Mouse (Mus musculus): ENCODE results near the gene Klf9.
"Not testable (repeated sequence)": the region's sequence is repeated elsewhere in the genome, so short reads cannot be mapped to it uniquely, and the experiment has no call there.

Klf9 gene

DNA sequence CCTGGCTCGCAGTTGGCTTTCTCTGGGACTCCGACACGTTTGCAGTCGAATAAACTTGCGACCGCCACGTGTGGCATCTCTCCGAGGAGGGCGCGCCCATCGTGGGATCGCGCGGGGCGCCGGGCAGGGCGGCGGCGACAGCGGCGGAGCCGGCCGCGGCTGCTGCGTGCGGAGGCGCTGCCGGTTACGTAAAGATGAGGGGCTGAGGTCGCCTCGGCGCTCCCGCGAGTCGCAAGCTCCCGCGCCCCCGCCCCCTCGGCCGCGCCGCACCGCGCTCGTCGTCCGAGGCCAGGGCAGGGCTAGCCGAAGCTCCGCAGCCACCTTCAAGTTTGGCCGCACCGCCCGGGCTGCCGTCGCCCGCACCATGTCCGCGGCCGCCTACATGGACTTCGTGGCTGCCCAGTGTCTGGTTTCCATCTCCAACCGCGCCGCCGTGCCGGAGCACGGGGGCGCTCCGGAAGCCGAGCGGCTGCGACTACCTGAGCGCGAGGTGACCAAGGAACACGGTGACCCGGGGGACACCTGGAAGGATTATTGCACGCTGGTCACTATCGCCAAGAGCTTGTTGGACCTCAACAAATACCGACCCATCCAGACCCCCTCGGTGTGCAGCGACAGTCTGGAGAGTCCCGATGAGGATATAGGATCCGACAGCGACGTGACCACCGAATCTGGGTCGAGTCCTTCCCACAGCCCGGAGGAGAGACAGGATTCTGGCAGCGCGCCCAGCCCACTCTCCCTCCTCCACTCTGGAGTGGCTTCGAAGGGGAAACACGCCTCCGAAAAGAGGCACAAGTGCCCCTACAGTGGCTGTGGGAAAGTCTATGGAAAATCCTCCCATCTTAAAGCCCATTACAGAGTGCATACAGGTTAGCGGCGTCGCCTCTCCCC lies 610 bp downstream of the Klf9 start:
- peak; percentile 84 for DNase-seq

DNA sequence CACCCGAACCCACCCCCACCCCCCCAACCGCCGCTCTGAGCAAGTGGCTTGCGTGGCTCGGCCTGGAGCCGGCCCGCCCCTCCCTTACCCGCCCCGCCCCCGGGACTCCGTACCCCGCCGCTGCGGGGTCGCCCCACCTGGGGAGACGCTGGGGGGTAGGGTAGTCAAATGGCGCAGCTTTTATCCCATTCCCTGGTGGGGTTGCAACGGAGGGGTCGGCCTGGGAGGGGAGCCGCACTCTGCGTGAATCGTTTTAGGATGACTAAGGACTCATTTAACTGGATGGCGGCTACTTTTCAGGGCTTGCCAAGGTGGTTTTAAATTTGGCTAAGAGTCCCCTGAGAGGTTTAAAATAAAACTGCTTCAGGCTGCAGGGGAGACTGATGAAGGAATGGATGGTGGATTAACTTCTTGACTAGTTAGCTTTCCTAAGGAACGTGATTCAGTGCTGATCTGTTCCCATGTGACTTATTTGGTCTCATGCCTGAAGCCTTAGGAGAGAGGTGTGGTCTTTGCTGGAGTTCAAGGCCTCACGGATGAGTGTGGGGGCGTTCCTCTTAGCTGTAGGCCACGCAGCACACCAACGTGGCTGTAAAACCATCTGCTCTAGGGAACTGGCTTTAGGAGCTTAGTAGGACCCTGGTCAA lies 1.5 kb downstream of the Klf9 start:
- no peak for DNase-seq

- no peak for DNase-seq
Measured at GRCm38 (mm10) chr19:23143074-23143445, 2.0 kb downstream of the Klf9 start.

DNA sequence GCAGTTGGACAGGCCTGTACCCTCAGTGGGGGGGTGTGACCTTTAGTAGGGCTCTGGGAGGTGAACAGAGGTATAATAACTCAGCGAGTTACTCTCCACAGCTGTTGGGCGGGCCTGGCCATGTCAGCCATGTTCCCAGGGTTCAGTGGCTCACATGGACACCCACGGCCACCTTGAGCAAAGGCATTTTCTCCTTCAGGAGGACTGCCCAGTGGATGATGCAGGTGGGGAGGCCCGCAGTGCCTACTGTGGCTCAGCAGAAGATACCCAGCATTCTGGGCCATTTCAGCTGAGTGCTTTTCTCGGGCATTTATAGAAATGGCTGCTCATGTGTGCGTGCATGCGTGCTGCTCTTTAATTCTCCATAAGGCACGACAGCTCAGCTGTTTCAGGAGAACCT lies 2.5 kb downstream of the Klf9 start:
- DNase-seq, result no peak

GRCm38 (mm10) chr19:23144031-23144430 lies 3.0 kb downstream of the Klf9 start:
- no peak for DNase-seq

DNA sequence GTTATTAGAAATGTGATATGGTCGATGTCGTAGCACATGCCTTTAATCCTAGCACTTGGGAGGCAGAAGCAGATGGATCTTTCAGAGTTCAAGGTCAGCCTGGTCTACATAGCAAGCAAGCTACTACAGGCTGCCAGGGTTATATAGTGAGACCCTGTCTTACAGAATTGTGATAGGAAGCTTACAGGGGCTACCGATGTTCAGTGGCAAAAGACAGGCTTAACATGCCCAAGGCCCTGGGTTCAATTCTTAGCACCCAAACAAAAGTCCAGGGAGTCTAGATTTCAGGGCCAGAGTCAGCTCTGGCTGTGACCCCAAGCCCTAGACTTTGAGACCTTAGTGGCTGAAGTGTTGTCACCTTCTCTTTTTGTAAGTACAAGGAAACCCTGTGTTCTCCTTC lies 4.1 kb downstream of the Klf9 start:
- DNase-seq, result no peak

DNA sequence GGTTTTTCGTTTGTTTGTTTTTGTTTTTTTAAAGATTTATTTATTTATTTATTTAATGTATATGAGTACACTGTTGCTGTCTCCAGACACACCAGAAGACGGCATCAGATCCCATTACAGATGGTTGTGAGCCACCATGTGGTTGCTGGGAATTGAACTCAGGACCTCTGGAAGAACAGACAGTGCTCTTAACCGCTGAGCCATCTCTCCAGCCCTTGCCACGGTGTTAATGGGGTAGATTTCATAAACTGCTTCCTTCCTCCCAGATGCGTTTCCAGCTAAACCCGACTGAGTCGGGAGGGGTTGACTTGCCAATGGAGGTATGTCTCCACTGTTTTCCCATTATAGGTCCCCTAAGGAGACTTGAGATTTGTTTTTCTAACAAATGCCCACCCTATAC lies 4.5 kb downstream of the Klf9 start:
- DNase-seq, result not testable (repeated sequence)

DNA sequence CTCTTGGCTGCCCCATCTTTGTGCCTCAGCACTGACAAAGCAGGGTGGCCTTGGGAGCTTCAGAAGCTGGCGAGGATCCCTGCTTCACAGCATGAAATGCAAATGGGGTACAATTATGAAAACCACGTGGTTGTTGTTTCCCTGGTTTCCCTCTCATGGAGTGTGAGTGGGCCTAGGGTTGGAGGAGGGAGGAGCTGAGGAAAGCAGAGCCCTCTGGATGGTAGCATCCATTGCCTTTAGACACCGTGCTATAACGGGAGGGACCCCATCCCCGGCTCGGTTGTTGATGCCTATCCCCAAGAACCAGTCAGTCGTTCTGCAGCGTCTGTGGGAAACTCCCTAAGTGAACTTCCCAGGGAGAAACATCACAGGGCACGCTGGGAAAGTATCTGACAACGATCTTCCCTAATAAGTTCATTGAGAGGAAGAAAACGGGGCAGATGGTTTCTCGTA lies 5.4 kb downstream of the Klf9 start:
- DNase-seq, result peak; percentile 65

- DNase-seq, result no peak
Measured at GRCm38 (mm10) chr19:23147026-23147966, 6.3 kb downstream of the Klf9 start.

GRCm38 (mm10) chr19:23149465-23150410 lies 8.7 kb downstream of the Klf9 start:
- DNase-seq, result no peak

DNA sequence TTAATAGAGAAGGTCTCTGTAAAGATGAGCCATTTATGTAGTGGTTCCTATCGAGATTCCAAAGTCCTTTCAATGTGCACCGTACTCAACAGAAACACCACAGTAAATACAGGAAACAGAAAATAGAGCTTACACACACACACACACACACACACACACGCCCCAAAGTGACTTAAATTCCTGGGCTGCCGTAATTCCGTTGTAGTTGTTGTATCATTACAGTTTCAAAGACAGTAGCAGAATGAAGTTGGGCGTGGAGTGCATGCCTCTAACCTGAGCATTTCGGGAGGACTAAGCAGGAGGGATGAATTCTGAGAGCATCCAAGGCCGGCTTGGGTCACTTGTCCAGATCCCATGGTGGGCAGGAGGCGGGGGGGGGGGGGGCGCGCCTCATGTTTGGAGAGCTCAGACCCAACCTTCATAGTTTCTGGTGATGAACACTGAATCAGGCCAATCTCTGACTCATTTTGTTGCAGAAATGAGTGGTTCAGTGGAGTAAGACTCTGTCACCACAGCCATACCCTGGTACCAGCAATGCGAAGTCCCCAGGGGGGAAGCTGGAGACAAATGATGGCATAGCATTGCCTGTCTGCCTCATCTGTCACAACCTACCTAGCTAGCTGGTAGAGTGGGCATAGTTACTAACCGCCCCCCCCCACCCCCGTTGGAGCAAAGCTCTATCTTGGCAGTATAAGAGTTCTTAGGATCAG lies 9.7 kb downstream of the Klf9 start:
- no peak for DNase-seq

DNA sequence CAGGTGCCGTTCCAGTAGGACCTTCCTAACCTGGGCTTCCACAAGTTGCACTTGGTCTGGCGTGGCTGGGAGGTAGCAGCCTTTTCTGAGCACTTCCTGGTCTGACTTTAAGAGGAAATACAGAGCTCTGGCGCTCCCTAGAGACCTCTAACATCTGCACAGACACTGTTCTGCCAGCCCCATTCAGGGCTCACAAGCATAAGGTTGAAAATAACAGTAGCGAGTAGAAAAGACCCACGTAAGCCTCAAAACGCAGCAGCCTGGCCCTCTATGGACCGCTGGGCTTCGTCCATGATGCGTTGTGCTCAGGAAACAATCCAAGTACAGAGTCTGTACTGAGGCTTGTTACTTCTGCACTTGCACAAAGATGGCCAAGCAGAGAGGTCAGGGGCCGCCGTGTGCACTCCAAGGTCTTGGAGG lies 10.6 kb downstream of the Klf9 start:
- no peak for DNase-seq

DNA sequence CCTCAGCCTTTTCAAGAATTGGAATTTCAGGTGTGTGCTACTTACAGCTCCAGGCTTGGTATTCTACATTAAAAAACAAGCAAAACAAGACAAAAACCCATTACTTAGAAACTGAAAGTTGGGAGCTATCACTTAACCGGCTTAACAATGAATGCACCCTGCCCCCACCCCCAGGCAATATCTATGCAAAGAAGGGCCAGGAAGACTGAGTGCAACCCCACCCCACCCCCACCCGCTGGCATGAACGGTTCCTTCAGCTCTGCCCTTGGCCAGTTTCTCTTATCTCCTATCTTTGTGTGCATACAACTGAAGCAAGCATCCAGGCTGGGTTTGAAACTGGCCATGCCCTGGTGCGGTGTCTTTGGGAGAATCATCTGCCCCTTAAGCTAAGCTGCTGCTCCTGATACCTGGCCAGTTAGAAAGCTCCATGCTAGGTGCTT lies 11.2 kb downstream of the Klf9 start:
- no peak for DNase-seq

GRCm38 (mm10) chr19:23152771-23153605 lies 12.0 kb downstream of the Klf9 start:
- DNase-seq, result no peak

GRCm38 (mm10) chr19:23153606-23154127 lies 12.6 kb downstream of the Klf9 start:
- no peak for DNase-seq

- DNase-seq, result no peak
Measured at GRCm38 (mm10) chr19:23159780-23160395, 18.9 kb downstream of the Klf9 start.

DNA sequence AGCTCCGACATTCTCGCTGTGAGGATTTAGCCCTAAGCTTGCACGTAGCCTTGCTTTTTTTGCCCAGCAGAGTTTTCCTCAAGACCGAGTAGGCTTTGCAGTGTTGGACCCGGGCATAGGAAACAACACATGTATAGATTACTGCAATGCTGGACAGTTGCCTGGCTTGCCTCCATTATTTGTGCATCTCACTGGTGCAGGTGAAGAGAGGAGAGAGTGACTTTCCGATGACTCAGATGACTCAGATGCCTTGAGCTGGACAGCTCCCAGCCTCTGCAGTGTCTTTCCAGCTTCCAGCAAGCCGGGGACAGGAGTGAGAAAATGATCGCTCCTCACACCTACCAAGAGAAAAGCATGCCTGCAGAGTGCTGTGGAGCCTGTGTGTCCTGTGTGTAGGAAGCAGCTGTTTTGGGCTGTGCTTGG lies 21.4 kb downstream of the Klf9 start:
- no peak for DNase-seq

DNA sequence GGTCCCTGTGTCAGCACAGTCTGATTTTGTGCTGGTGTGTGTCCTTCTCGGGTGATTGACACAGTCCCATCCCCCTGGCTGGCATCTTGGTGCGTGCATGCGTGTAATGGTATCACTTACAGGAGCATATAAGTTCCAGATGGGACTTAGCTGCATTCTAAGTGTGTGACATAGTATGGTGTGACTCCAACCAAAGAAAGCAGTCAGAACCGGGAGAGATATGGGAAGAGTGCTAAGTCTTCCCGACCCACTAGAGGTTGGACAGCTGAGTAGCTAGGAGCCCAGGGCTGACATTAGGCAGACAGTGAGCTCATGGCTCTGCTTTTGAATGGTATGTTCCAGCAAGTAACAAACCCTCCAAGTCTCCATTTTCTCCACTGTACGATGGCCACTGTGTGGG lies 21.9 kb downstream of the Klf9 start:
- no peak for DNase-seq

DNA sequence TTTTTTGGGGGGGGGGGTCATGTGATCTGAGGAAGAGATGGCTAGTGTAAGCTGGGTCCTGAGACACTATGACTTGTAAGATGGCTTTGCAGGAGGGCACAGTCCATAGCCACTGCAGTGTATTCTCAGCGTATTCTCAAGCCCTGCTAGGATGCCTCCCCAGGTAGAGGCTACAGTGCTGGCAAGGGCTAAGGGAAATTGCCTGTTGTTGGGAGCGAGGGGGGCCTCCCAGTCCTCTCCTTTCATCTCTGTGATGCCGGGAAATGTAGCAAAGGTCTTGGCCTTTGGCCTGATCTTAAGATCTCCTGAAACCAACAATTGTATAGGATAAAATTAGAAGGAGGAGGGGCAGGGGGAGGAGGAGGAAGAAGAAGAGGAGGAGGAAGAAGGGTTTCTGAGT lies 22.3 kb downstream of the Klf9 start:
- DNase-seq, result no peak
